Mouse (Mus musculus): ENCODE data around the gene Syn2. TPM values are rescaled to one million over a fixed set of nuclear protein-coding genes. Genes with fewer than 3 reads are reported as not detected.
A peak's percentile ranks its signal among the peaks of the same experiment; 100 is the strongest.

The Syn2 gene
- 2.8 and 3.4 TPM in 2 replicates for polyA plus RNA-seq (2014; fragmentation: Nextera tagmentation; extraction: Ambion mirVana)

DNA sequence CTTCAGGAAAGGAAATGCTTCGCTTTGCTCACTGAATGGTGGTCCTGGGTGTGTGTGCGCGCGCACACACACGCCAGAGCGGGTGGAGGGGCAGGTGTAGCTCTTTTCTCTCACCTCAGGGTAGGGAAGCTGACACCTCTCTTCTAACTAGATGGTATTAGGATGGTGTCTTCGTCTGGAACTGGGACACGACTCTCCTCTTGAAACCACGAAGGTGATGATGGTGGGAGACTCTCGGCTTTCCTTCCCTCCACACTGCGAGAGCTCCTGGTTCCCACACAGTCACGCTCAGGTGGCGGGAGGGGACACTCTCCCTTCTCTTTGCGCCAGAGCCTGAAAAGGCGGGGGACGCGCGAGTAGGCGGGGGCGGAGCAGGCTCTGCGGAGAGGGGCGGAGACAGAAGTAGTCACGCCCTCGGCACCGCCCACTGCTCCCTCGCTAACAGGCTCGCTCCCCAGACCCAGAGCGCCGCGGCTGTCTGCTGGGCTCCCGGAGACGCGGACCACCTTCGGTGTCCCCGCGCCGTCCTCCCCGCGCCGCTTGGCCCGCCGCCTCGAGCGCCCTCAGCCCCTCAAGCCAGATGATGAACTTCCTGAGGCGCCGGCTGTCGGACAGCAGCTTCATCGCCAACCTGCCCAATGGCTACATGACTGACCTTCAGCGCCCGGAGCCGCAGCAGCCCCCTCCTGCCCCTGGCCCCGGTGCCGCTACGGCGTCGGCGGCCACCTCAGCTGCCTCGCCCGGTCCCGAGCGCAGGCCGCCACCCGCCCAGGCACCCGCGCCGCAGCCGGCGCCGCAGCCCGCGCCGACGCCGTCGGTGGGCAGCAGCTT, at the start of gene Syn2:
Gene Syn2 (plus strand): TSS at position 402 of the 831 bp plus-strand sequence.
- WGBS: 1% methylated on average over 55 of the region's 75 CpGs
- Histone ChIP-seq H3K9me3 (replicated peaks; ENCODE audit: control insufficient read depth, low read length) (no peaks in the 10 kb centered on the region), H3K27ac (replicated peaks; ENCODE audit: low read depth, low read length) (no peak within 1 kb of the TSS), H3K36me3 (replicated peaks; ENCODE audit: control insufficient read depth, insufficient read depth, low read depth, low read length) (no peaks in the 10 kb centered on the region), H3K4me1 (ENCODE audit: control insufficient read depth, insufficient read depth, low read length) (peaks cover 3% of the 10 kb centered on the region; the same call in 1 of the 2 replicates), H3K4me2 (ENCODE audit: low read depth, low read length) (peak within 1 kb of the TSS; percentile 91), H3K9ac (replicated peaks; ENCODE audit: low read length) (peak within 1 kb of the TSS; percentile 53), H3K27me3 (ENCODE audit: control insufficient read depth, insufficient read depth, low read length) (peaks cover 13% of the 10 kb centered on the region), H3K4me3 (ENCODE audit: low read depth, low read length) (peak within 1 kb of the TSS; percentile 60)
- DNase-seq (ENCODE audit: low spot score) (peak; percentile 90), ATAC-seq (replicated peaks; ENCODE audit: insufficient number of reproducible peaks, low FRiP score, low TSS enrichment, low read depth) (peak; percentile 93)

DNA sequence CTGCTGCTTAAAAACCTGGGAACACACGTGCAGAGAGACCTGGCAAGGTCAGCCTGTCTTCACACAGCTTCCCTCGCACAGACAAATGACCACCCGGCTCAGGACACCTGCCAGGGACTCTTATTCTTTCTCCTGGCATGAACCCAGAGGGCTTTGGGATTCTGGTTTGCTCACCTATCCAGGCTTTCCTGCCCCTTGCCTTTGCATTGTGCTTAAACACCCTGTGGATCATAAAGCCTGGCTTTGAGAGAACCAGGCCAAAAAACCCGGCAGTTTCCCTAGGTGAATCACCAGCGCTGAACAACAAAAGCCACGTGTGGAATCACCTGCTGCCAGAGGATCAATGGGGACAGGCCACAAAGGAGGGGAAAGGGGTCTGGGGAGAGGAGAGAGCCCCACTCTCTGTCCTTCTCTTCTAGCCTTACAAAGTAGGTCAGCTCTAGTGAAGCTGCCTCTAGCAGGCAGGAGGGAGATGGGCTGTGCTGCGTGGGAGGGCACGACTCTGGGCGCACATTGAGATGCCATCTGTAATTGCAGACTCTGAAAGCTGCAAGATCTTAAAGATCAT, 49.3 kb upstream of the Syn2 start:
- Histone ChIP-seq H3K4me3 (ENCODE audit: low read depth, low read length) (no peak overlapping the region), H3K27me3 (ENCODE audit: control insufficient read depth, insufficient read depth, low read length) (no peaks in the 10 kb centered on the region), H3K4me1 (ENCODE audit: control insufficient read depth, insufficient read depth, low read length) (no peaks in the 10 kb centered on the region), H3K27ac (replicated peaks; ENCODE audit: low read depth, low read length) (no peak overlapping the region), H3K9ac (replicated peaks; ENCODE audit: low read length) (no peak overlapping the region), H3K4me2 (ENCODE audit: low read depth, low read length) (no peak overlapping the region), H3K36me3 (replicated peaks; ENCODE audit: control insufficient read depth, insufficient read depth, low read depth, low read length) (no peaks in the 10 kb centered on the region), H3K9me3 (replicated peaks; ENCODE audit: control insufficient read depth, low read length) (no peaks in the 10 kb centered on the region)
- DNase-seq (ENCODE audit: low spot score) (no peak), ATAC-seq (replicated peaks; ENCODE audit: insufficient number of reproducible peaks, low FRiP score, low TSS enrichment, low read depth) (no peak)
- 48% methylated on average over 9 of the region's 9 CpGs for WGBS

DNA sequence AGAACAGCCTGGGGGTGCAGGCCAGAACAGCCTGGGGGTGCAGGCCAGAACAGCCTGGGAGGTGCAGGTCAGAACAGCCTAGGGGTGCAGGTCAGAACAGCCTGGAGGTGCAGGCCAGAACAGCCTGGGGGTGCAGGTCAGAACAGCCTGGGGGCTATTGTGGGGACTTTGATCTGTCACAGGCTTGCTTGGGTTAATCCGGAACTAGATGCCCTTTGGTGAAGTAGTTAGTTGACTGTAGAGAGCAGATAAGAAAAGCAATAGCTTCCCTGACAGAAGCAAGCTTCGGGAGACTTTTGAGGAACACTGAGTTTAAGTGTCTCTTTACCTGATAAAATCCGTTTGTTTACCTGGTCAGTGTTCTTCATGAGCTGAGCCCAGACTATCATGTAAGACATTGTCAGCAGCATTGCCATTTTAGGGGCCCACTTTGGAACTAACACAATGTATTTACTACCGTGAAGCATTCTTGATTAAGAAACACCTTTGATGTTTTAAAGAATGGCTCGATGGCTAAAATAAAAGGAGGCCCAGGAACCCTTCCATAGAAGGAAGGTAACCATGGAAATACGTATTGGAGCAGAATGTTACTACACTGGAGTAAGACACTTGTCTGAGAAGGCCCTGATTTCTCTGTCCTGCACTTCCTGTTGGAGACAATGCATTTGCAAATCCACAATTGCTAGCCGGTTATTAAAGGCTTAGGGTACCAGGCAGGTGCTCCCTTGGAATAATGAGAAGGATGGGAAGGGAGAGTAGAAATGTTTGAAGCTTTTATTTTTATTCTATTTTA, 46.2 kb upstream of the Syn2 start:
- H3K4me2 ChIP-seq (ENCODE audit: low read depth, low read length): no peak overlapping the region
- WGBS: 65% methylated on average over 7 of the region's 7 CpGs
- no peaks in the 10 kb centered on the region for H3K9me3 ChIP-seq (replicated peaks; ENCODE audit: control insufficient read depth, low read length)
- no peaks in the 10 kb centered on the region for H3K36me3 ChIP-seq (replicated peaks; ENCODE audit: control insufficient read depth, insufficient read depth, low read depth, low read length)
- H3K27ac ChIP-seq (replicated peaks; ENCODE audit: low read depth, low read length): no peak overlapping the region
- DNase-seq (ENCODE audit: low spot score) (no peak), ATAC-seq (replicated peaks; ENCODE audit: insufficient number of reproducible peaks, low FRiP score, low TSS enrichment, low read depth) (no peak)
- no peak overlapping the region for H3K4me3 ChIP-seq (ENCODE audit: low read depth, low read length)
- no peaks in the 10 kb centered on the region for H3K4me1 ChIP-seq (ENCODE audit: control insufficient read depth, insufficient read depth, low read length)
- no peak overlapping the region for H3K9ac ChIP-seq (replicated peaks; ENCODE audit: low read length)
- H3K27me3 ChIP-seq (ENCODE audit: control insufficient read depth, insufficient read depth, low read length): no peaks in the 10 kb centered on the region

DNA sequence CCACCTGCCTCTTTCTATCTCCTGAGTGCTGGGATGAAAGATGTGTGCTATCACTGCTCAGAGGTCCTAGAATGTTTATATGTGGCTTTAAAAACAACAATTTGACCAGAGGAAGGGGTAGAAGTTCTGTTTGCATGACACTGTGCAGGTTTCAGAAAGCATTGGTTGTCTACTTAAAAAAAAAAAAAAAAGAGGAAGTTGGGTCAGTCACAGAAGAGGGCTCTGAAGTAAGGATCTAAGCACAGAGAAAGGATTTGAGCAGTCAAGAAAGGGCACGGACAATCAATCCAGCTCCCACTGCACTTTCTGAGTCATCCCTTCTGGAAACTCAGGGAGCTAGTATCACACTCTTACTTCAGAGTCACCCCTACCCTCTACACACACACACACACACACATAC, 43.0 kb upstream of the Syn2 start:
- no peak overlapping the region for H3K4me3 ChIP-seq (ENCODE audit: low read depth, low read length)
- no peaks in the 10 kb centered on the region for H3K36me3 ChIP-seq (replicated peaks; ENCODE audit: control insufficient read depth, insufficient read depth, low read depth, low read length)
- DNase-seq (ENCODE audit: low spot score) (no peak), ATAC-seq (replicated peaks; ENCODE audit: insufficient number of reproducible peaks, low FRiP score, low TSS enrichment, low read depth) (no peak)
- H3K4me2 ChIP-seq (ENCODE audit: low read depth, low read length): no peak overlapping the region
- H3K4me1 ChIP-seq (ENCODE audit: control insufficient read depth, insufficient read depth, low read length): no peaks in the 10 kb centered on the region
- H3K27me3 ChIP-seq (ENCODE audit: control insufficient read depth, insufficient read depth, low read length): no peaks in the 10 kb centered on the region
- no peak overlapping the region for H3K27ac ChIP-seq (replicated peaks; ENCODE audit: low read depth, low read length)
- H3K9ac ChIP-seq (replicated peaks; ENCODE audit: low read length): no peak overlapping the region
- WGBS: 95% methylated on average over 1 of the region's 1 CpGs
- no peaks in the 10 kb centered on the region for H3K9me3 ChIP-seq (replicated peaks; ENCODE audit: control insufficient read depth, low read length)

DNA sequence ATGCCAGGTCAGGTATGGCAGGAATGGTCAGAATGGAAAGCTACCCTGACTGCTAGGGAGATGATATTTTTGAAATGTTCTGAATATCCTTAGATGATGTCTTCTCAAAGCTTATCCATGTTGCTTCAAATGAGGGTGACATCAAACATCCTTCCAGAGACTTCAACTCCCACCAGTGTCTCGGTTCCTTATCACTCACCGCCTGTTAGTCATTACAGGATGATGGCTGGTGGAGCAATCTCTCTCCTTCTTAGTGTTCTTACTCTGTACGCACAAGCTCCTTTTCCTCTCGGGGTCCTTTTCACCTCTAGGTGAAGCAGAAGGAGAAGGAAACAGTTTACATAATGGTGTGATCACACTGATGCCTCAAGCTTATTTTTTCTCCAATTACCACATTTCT, 32.2 kb upstream of the Syn2 start:
- DNase-seq (ENCODE audit: low spot score) (no peak), ATAC-seq (replicated peaks; ENCODE audit: insufficient number of reproducible peaks, low FRiP score, low TSS enrichment, low read depth) (no peak)
- Histone ChIP-seq H3K27ac (replicated peaks; ENCODE audit: low read depth, low read length) (no peak overlapping the region), H3K4me3 (ENCODE audit: low read depth, low read length) (no peak overlapping the region), H3K4me2 (ENCODE audit: low read depth, low read length) (no peak overlapping the region), H3K27me3 (ENCODE audit: control insufficient read depth, insufficient read depth, low read length) (no peaks in the 10 kb centered on the region), H3K36me3 (replicated peaks; ENCODE audit: control insufficient read depth, insufficient read depth, low read depth, low read length) (no peaks in the 10 kb centered on the region), H3K9me3 (replicated peaks; ENCODE audit: control insufficient read depth, low read length) (no peaks in the 10 kb centered on the region), H3K4me1 (ENCODE audit: control insufficient read depth, insufficient read depth, low read length) (no peaks in the 10 kb centered on the region), H3K9ac (replicated peaks; ENCODE audit: low read length) (no peak overlapping the region)
- 65% methylated on average over 4 of the region's 4 CpGs for WGBS

DNA sequence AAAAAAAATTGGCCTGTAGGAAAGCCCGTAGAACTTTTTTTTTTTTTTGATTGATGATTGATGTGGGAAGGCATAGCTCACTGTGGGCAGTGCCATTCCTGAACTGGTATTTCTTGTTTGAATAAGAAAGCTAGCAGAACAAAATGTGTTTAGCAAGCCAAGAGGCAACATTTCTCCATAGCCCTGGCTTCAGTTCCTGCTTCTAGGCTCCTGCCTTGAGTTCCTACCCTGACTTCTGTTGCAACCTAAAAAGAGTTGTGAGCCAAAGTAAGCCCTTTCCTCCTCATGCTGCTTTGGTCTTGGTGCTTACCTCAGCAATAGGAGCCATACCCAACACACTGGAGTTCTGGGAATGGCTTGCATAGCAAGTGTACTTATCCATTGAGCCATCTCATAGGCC, 23.3 kb upstream of the Syn2 start:
- no peak overlapping the region for H3K27ac ChIP-seq (replicated peaks; ENCODE audit: low read depth, low read length)
- H3K4me2 ChIP-seq (ENCODE audit: low read depth, low read length): no peak overlapping the region
- no peaks in the 10 kb centered on the region for H3K9me3 ChIP-seq (replicated peaks; ENCODE audit: control insufficient read depth, low read length)
- H3K4me1 ChIP-seq (ENCODE audit: control insufficient read depth, insufficient read depth, low read length): no peaks in the 10 kb centered on the region
- 84% methylated on average over 1 of the region's 1 CpGs for WGBS
- ATAC-seq (replicated peaks; ENCODE audit: insufficient number of reproducible peaks, low FRiP score, low TSS enrichment, low read depth): no peak
- H3K27me3 ChIP-seq (ENCODE audit: control insufficient read depth, insufficient read depth, low read length): no peaks in the 10 kb centered on the region
- no peak for DNase-seq (ENCODE audit: low spot score)
- no peak overlapping the region for H3K9ac ChIP-seq (replicated peaks; ENCODE audit: low read length)
- no peak overlapping the region for H3K4me3 ChIP-seq (ENCODE audit: low read depth, low read length)
- no peaks in the 10 kb centered on the region for H3K36me3 ChIP-seq (replicated peaks; ENCODE audit: control insufficient read depth, insufficient read depth, low read depth, low read length)

DNA sequence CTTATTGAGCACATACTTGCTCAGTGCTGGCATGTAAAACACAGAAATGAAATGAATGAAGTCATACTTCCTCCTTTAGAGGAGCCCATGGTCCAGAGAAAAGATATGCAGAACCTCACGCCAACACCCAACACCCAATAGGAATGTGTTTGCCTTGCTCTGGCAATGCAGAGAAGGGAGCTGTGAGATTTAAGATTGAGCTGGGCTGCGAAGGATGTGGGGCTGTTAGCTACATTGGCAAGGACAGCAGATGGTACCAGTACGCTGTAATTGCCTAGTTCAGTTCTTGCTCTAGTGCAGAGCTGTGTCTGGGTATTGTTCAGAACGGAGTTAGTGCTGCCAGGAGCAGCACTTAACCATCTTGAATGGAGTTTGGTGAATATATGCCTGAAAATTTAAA, 12.5 kb upstream of the Syn2 start:
- Histone ChIP-seq H3K4me3 (ENCODE audit: low read depth, low read length) (no peak overlapping the region), H3K4me2 (ENCODE audit: low read depth, low read length) (no peak overlapping the region), H3K27me3 (ENCODE audit: control insufficient read depth, insufficient read depth, low read length) (no peaks in the 10 kb centered on the region), H3K9ac (replicated peaks; ENCODE audit: low read length) (no peak overlapping the region), H3K4me1 (ENCODE audit: control insufficient read depth, insufficient read depth, low read length) (no peaks in the 10 kb centered on the region), H3K36me3 (replicated peaks; ENCODE audit: control insufficient read depth, insufficient read depth, low read depth, low read length) (no peaks in the 10 kb centered on the region), H3K9me3 (replicated peaks; ENCODE audit: control insufficient read depth, low read length) (no peaks in the 10 kb centered on the region), H3K27ac (replicated peaks; ENCODE audit: low read depth, low read length) (no peak overlapping the region)
- DNase-seq (ENCODE audit: low spot score) (no peak), ATAC-seq (replicated peaks; ENCODE audit: insufficient number of reproducible peaks, low FRiP score, low TSS enrichment, low read depth) (no peak)
- WGBS: 89% methylated on average over 4 of the region's 4 CpGs
